Mouse (Mus musculus) layer of hippocampus, adult 2 months (tissue): Measurements from ENCODE around the gene Dusp22. TPM values are rescaled to one million over a fixed set of nuclear protein-coding genes. Genes with fewer than 3 reads are reported as not detected.
A peak's percentile ranks its signal among the peaks of the same experiment; 100 is the strongest.

Experiments
- DNase-seq, 2 experiments: peaks; one replicate each; pipeline ENCODE4 v3.0.0; 2022; ENCODE audit warnings: low spot score in 2 of 2
- H3K27ac ChIP-seq: fragments of 200-600 bp; 2 replicates; pipeline ENCODE4 v1.8.1; 2022
- H3K4me3 ChIP-seq: fragments of 200-600 bp; 2 replicates; pipeline ENCODE4 v1.8.1; 2022; ENCODE audit warnings: mild to moderate bottlenecking
- CTCF ChIP-seq: fragments of 200-600 bp; conservative IDR thresholded peaks from 2 replicates; pipeline ENCODE4 v1.8.1; 2022; ENCODE audit warnings: antibody characterized with exemption, mild to moderate bottlenecking, moderate library complexity
- total RNA-seq, 2 experiments: library from RNA; stranded (reverse); gene quantifications; 2 replicates each; pipeline ENCODE4 v1.2.3; 2021

Dusp22 gene
- total RNA-seq, 2 experiments from 2014 or later: 22.5 to 23.9 TPM

DNA sequence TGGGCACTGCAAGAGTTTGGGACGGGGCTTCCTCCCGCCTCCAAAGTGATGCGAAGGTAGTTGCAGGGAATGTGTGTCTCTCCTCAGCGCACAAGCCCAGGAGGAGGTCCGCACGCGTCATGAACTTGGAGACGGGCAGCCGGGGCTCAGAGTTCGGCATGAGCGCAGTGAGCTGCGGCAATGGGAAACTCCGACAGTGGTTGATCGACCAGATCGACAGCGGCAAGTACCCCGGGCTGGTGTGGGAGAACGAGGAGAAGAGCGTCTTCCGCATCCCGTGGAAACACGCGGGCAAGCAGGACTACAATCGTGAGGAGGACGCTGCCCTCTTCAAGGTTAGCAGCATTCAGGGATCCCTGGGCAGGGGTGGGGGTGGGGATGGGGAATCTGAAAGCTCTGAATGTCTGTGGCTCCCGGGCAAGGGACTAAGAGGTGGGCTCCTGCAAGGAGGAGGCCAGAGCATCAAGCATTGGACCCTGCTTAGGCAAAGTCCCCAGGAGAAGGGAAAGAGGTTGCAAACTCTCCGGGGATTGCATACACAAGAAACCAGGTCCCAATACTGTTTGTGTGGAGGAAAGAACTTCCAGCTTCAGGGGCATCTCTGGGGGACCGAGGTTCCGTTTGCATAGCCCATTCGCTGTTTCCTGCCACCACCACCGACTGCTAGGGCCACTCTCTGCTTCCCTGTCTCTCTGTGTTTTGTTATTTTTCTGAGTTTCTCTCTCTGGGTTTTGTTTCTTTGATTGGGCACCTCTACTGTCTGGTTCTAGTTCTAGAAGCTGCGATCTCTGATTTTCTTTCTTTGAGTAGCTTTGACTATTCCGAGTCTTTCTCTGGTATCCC, 90.9 kb downstream of the Dusp22 start:
- DNase-seq: no peak
- Histone ChIP-seq H3K27ac (no peak overlapping the region), H3K4me3 (peak overlapping the region; percentile 30)
- TF ChIP-seq CTCF: no peak

DNA sequence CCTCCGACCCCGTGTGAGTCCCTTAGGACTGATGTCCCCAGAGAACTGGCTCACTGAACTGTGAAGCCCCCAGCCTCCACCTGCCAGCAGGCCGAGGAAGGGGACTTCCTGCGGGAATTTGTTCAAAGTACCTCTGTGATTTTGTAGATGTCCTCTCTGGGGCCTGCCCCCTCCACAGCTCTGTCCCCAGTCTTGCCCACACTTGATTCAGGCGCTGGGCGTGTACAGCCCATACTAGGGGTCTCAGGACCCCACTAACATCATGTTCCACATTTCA, 91.4 kb downstream of the Dusp22 start:
- TF ChIP-seq CTCF: no peak
- no peak overlapping the region for H3K4me3 ChIP-seq
- no peak for DNase-seq
- no peak overlapping the region for H3K27ac ChIP-seq

DNA sequence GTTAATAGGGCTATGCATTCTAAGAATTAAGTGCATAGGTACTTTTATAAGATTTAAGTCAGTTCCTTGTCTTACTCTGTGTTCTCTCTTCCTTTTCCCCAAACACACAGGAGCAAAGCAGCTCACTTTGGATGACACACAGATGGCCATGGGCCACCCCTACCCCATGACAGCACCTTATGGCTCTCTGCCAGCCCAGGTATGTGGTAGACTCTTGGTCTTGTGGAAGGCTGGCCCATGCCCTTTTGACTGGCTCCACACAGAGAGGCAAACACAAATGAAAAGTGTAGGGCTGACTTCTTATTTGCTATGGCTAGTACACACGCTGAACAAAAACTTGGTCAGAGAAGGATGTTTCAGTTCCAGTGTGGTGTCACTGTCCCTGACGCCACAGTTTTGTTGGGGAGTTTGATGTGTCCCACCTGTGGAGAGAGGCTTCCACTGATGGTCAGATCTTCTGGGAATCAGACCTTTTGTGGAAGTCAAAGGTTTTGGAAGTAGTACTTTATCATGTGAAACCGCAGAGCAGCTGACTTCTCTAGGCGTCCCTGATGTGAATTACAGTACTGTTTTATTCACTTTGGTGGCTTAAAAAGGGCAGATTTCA, 92.9 kb downstream of the Dusp22 start:
- H3K27ac ChIP-seq: no peak overlapping the region
- no peak overlapping the region for H3K4me3 ChIP-seq
- TF ChIP-seq CTCF: no peak
- DNase-seq: no peak

DNA sequence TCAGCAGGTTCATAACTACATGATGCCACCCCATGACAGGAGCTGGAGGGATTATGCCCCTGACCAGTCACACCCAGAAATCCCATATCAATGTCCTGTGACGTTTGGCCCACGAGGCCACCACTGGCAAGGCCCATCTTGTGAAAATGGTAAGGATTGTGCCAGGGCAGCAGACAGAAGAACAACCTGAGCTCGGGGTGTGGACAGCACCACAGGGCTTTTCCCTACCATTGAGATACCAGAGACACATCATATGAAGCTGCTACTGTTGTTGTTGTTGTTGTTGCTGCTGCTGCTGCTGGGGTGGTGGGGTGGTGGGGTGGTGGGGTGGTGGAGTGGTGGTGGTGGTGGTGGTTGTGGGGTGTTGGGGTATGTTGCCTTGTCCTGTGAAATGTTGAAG, 93.6 kb downstream of the Dusp22 start:
- Histone ChIP-seq H3K4me3 (no peak overlapping the region), H3K27ac (no peak overlapping the region)
- no peak for TF ChIP-seq CTCF
- no peak for DNase-seq

DNA sequence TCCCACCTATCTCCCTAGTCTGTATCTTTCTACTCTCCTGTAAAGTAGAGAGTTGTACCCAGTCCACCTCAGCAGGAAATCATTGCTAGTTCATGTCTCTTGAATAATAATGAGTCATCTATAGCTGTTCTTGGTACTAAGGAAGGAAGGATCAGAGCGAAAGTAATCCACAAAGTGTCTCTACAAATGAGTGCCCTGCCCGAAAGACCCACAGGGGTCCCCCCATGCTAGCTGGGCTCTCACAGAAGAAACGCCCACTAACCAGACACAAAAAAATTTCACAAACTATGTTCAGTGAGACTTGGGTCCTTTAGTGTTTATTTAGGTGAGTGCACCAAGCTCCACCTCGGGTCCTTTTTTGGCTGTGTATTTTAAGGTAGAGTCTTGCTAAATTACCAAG, 94.3 kb downstream of the Dusp22 start:
- H3K27ac ChIP-seq: no peak overlapping the region
- no peak for TF ChIP-seq CTCF
- no peak overlapping the region for H3K4me3 ChIP-seq
- no peak for DNase-seq

DNA sequence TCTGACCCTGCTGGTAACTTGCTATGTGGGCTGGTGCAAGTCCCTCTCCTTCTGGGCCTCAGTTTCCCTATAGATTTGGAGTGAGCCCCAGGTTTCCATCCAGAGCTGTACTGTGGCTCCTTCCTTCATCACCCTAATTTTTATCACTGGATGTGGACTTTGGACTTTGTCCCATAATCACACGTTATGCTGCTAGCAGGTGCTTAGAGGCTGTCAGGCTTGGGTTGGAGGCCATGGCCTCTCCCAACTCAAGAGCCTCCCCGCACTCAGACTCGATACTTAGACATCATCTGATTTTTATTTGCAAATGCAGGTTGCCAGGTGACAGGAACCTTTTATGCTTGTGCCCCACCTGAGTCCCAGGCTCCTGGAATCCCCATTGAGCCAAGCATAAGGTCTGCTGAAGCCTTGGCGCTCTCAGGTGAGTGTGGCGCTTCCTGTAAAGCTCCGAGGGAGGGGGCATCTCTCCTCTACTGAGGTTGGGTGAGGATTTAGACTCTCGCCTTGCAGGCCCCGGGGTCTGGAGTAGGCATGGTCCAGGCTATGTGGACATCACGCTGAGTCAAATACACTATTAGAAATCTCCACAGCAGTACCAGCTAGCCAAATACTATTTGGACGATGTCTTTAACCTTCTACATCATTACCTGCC, 95.2 kb downstream of the Dusp22 start:
- no peak for DNase-seq
- no peak overlapping the region for H3K27ac ChIP-seq
- no peak overlapping the region for H3K4me3 ChIP-seq
- no peak for TF ChIP-seq CTCF

DNA sequence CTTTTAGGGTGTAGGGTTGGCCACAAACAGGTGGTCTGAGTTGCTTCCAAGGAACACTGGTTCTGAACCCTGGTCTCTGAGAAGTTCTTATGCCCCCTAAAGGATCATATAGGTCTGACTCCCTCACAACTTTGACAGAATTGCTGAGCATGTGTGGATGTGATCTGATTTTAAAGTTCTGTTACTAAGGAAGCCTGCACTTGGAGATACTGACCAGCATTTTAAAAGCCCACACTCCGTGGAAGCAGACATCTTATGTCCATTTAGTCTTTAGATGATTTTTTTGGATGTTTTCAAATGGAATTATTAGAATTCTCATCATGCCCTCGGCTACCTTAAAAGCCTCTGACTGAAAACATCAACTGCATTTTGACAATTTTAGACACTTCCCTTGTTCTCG, 95.8 kb downstream of the Dusp22 start:
- Histone ChIP-seq H3K27ac (no peak overlapping the region), H3K4me3 (no peak overlapping the region)
- DNase-seq: no peak
- no peak for TF ChIP-seq CTCF

DNA sequence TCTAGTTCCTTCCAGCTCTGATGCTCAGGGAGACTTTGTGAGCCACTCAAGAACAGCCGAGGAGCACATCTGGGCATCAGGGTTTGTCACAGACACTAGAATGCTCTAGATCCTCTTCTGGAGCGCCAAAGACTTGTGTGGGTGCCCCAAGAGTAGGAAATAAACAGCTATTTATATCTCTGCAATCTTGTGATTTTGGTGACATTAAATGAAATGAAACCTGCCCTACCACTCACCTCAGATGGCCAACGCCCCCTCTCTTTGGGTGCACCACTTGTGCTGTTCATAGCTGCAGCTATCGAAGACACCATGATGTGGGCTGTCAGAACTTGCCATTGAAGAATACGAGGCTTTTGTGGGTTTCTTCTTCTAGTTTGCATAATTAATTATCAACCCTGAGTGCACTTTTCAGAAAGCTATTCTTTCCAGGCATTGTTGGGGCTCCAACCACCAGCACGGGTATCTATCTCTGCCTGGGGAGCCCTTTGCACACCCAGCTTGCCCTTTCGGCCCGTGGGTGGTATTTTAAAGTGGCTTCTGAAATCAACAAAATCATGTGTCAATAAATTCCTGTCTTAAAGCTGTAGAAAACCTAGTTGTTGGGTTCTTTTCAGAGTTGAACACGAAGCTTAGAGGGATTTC, 96.3 kb downstream of the Dusp22 start:
- H3K4me3 ChIP-seq: no peak overlapping the region
- DNase-seq: no peak

DNA sequence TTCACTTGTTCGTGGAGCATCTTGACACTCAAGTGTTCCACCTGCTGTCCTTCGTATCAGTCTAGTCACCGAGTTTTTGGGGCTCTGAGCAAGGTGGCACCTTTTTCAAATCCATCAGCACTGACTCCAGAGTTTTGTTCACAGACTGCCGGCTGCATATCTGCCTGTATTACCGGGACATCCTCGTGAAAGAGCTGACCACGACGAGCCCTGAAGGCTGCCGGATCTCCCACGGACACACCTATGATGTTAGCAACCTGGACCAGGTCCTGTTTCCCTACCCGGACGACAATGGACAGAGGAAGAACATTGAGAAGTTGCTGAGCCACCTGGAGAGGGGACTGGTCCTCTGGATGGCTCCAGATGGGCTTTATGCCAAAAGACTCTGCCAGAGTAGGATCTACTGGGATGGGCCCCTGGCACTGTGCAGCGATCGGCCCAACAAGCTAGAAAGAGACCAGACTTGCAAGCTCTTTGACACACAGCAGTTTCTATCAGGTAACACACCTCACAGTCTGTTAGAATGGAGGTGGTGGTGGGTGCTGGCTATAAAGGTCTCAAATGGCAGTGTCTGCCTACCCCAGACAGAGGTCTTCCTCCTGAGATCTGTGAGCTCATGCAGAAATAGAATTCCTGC, 97.6 kb downstream of the Dusp22 start:
- no peak for TF ChIP-seq CTCF
- H3K4me3 ChIP-seq: no peak overlapping the region
- no peak overlapping the region for H3K27ac ChIP-seq
- no peak for DNase-seq

More for the DNA sequence above, 96.3 kb downstream of the Dusp22 start:
- TF ChIP-seq CTCF: no peak
- no peak overlapping the region for H3K27ac ChIP-seq

DNA sequence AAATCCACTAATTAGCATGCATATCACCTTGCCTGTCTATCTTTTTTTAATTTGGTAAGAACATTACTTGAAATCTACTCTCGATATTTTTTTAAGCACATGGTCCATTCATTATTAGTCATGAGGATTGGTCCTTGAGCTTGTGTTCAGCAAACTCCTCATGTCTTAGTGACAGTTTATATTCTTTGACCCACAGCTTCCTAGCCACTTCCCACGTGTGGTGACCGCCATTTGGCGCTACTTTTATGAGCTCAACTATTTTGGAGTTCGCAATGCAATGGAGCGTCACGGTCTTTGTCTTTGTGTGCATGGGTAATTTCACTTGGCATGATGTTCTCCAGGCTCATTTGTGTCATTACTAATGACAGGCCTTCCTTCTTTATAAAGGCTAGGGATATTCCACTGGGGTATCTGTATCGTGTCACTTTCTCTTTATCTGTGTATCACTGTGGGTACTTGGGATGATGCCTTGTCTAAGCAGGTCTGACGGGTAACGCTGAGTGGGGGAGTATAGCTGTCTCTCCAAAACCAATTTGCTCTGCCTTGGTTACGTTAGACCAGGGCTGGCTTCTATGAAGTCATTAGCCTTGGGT, 99.1 kb downstream of the Dusp22 start:
- TF ChIP-seq CTCF: no peak

DNA sequence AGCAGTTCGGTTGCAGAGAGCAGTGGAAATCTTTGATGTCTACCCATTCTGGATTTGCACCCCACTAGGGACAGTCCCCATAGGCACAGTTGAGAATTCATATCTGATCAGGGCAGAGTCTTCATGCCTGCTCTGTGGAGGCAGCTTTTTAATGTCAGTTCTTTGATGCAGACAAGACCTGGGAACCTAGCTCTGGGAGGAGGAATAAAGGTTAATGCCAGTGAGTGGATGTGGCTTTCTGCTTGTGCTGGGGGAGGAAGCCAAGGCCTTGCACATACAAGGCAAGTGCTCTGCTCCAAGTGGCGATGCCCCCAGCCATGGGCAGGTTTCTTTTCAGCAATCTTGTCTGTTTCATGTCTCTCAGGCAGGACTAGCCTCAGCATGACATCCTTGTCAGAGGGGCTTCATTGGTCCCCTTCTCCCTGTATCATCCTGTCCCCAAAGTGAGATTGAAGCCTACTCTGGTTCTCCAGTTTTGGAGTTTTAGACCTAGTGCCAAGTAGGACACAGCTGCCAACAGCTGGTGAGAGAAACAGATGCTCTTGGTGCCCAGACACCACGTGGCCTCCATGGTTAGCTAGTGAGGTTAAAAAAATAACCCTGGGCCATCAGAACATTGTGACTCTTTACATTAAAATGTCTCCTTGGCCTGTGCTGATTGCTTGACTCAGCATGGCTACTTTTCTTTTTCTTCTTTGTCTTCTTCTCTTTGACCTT, 100.7 kb downstream of the Dusp22 start:
- no peak for DNase-seq
- Histone ChIP-seq H3K4me3 (no peak overlapping the region), H3K27ac (no peak overlapping the region)
- TF ChIP-seq CTCF: no peak

More for the DNA sequence above, 99.1 kb downstream of the Dusp22 start:
- no peak for DNase-seq
- H3K27ac ChIP-seq: no peak overlapping the region
- H3K4me3 ChIP-seq: no peak overlapping the region

Other genes starting within 250 kb of the Dusp22 start
- gene Uqcrfs1, start 114.6 kb upstream of the Dusp22 start, total RNA-seq: 100 to 1,000 TPM; 143 to 154 TPM
- under 1 TPM; 0.13 to 0.47 TPM for gene Irf4, start 89.2 kb downstream of the Dusp22 start, total RNA-seq